Mouse (Mus musculus) forebrain, postnatal 0 days (tissue): ENCODE results near the gene Rab20. TPM values are rescaled to one million over a fixed set of nuclear protein-coding genes. Genes with fewer than 3 reads are reported as not detected.
"Not testable (repeated sequence)": the region's sequence is repeated elsewhere in the genome, so short reads cannot be mapped to it uniquely, and the experiment has no call there.

Experiments
- ATAC-seq: fragments of 200-750 bp; cut with Nextera tagmentation; 2 replicates; pipeline ENCODE4 v1.8.0; 2017; ENCODE audit warnings: mild to moderate bottlenecking, moderate library complexity
- DNase-seq: peaks from one replicate; pipeline ENCODE4 v3.0.0-alpha.2; 2015
- H3K27ac ChIP-seq: fragments of 300-500 bp; sonication (generic); 2 replicates; pipeline ENCODE4 v1.5.1; 2014; ENCODE audit warnings: low read depth, mild to moderate bottlenecking, antibody characterized with exemption, low read length, moderate library complexity, mixed read lengths
- H3K27me3 ChIP-seq: fragments of 300-500 bp; sonication (generic); 2 replicates; pipeline ENCODE4 v1.6.1; 2014; ENCODE audit warnings: mild to moderate bottlenecking, low read length, mixed read lengths; ENCODE audit not compliant: insufficient read depth
- H3K36me3 ChIP-seq: fragments of 300-500 bp; sonication (generic); 2 replicates; pipeline ENCODE4 v1.6.1; 2014; ENCODE audit warnings: mild to moderate bottlenecking, moderate library complexity; ENCODE audit not compliant: insufficient read depth
- H3K4me1 ChIP-seq: fragments of 300-500 bp; sonication (generic); 2 replicates; pipeline ENCODE4 v1.6.1; 2014; ENCODE audit warnings: antibody characterized with exemption; ENCODE audit not compliant: insufficient read depth
- H3K4me2 ChIP-seq: fragments of 300-500 bp; sonication (generic); 2 replicates; pipeline ENCODE4 v1.6.1; 2014; ENCODE audit warnings: low read depth, mild to moderate bottlenecking, moderate library complexity
- H3K4me3 ChIP-seq: fragments of 300-500 bp; sonication (generic); 2 replicates; pipeline ENCODE4 v1.5.1; 2014; ENCODE audit warnings: low read depth, low read length, mixed read lengths
- H3K9ac ChIP-seq: fragments of 300-500 bp; sonication (generic); 2 replicates; pipeline ENCODE4 v1.6.1; 2014; ENCODE audit warnings: mild to moderate bottlenecking
- H3K9me3 ChIP-seq: fragments of 300-500 bp; sonication (generic); 2 replicates; pipeline ENCODE4 v1.6.1; 2016; ENCODE audit warnings: low read length
- CTCF ChIP-seq: sonication (generic); IDR thresholded peaks from 2 replicates; pipeline ENCODE4 v1.5.1; 2016; ENCODE audit warnings: antibody characterized with exemption, control low read depth, low read depth
- WGBS: fragments of 180-500 bp; shearing (Covaris S2); extraction: QIAGEN DNeasy Blood & Tissue Kit; methylation state at CpG from one replicate; pipeline ENCODE4 v1.1.7; 2014; 5-methylcytosine and 5-hydroxymethylcytosine counted together
- polyA plus RNA-seq: library from polyadenylated mRNA; unstranded; fragments of >200 nt; fragmentation: Nextera tagmentation; extraction: Ambion mirVana; gene quantifications from 2 replicates; pipeline ENCODE4 v1.2.1, GENCODE M21; 2015
- total RNA-seq: library from RNA; depleted of rRNA; stranded (reverse); fragments of >200 nt; gene quantifications from 2 replicates; pipeline ENCODE4 v1.2.3, GENCODE M21; 2014

Rab20 gene
- total and polyA plus RNA-seq, 2 experiments from 2014 or later = 0.95 to 1.6 TPM

- Histone ChIP-seq H3K4me1 (peaks cover 6% of the 10 kb centered on the region; the same call in 1 of the 2 replicates), H3K36me3 (peaks cover 6% of the 10 kb centered on the region; the same call in 1 of the 2 replicates), H3K9me3 (no peaks in the 10 kb centered on the region), H3K27me3 (no peaks in the 10 kb centered on the region), H3K4me2 (peak overlapping the region; percentile 86), H3K9ac (no peak overlapping the region), H3K27ac (no peak overlapping the region), H3K4me3 (peak overlapping the region; percentile 74)
- TF ChIP-seq CTCF = no peak
- WGBS = 80% methylated on average over 12 of the region's 12 CpGs
- no peak for DNase-seq
- no peak for ATAC-seq
Observed at GRCm38 (mm10) chr8:11498281-11498680, 19.8 kb upstream of the Rab20 start.

GRCm38 (mm10) chr8:11497017-11497990, 18.8 kb upstream of the Rab20 start, which contains the start of gene Naxd:
TSS of gene Naxd (plus strand) at chr8:11497506.
- peaks cover 6% of the 10 kb centered on the region; the same call in 1 of the 2 replicates for H3K4me1 ChIP-seq
- H3K9ac ChIP-seq = peak within 1 kb of the TSS; percentile 85
- no peak for TF ChIP-seq CTCF
- H3K36me3 ChIP-seq = peaks cover under 1% of the 10 kb centered on the region; the same call in 1 of the 2 replicates
- H3K27me3 ChIP-seq = no peaks in the 10 kb centered on the region
- peak within 1 kb of the TSS; percentile 88 for H3K27ac ChIP-seq
- 8% methylated on average over 72 of the region's 73 CpGs for WGBS
- ATAC-seq (peak; percentile 99), DNase-seq (peak; percentile 92)
- H3K4me3 ChIP-seq = peak within 1 kb of the TSS; percentile 74
- no peaks in the 10 kb centered on the region for H3K9me3 ChIP-seq
- H3K4me2 ChIP-seq = peak within 1 kb of the TSS; percentile 86

- not testable (repeated sequence) for H3K9ac ChIP-seq, H3K4me3 ChIP-seq, H3K9me3 ChIP-seq, H3K36me3 ChIP-seq, DNase-seq, H3K4me1 ChIP-seq, H3K27ac ChIP-seq, ATAC-seq, H3K4me2 ChIP-seq, H3K27me3 ChIP-seq
- 81% methylated on average over 2 of the region's 2 CpGs for WGBS
Observed at GRCm38 (mm10) chr8:11492340-11492739, 13.8 kb upstream of the Rab20 start.

DNA sequence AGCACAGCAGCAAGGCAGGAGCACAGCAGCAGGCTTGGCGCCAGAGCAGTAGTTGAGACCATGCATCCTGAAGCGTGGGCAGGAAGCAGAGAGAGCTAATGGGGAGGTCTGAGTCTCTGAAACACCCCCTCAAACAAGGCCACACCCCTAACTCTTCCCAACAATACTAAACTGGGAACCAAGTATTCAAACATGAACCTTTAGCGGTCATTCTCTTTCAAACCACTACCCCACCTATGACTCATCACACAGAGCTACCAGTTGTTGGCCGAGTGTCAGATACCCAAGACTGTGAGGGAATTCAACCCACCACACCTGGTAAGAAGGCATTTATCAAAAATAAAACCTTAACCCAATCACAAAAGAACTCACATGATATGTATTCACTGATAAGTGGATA, 8.7 kb upstream of the Rab20 start:
- no peak for ATAC-seq
- Histone ChIP-seq H3K4me1 (no peaks in the 10 kb centered on the region), H3K36me3 (no peaks in the 10 kb centered on the region), H3K4me3 (no peak overlapping the region), H3K27ac (no peak overlapping the region), H3K9me3 (no peaks in the 10 kb centered on the region), H3K27me3 (no peaks in the 10 kb centered on the region), H3K4me2 (no peak overlapping the region), H3K9ac (no peak overlapping the region)
- DNase-seq = no peak
- WGBS = 71% methylated on average over 4 of the region's 4 CpGs
- no peak for TF ChIP-seq CTCF

- TF ChIP-seq CTCF = peak; percentile 90
- Histone ChIP-seq H3K4me2 (no peak overlapping the region), H3K36me3 (no peaks in the 10 kb centered on the region), H3K4me3 (no peak overlapping the region), H3K9ac (no peak overlapping the region), H3K4me1 (no peaks in the 10 kb centered on the region), H3K27ac (no peak overlapping the region), H3K27me3 (no peaks in the 10 kb centered on the region), H3K9me3 (no peaks in the 10 kb centered on the region)
- ATAC-seq = peak; percentile 60
- WGBS = 24% methylated on average over 7 of the region's 7 CpGs
- DNase-seq = peak; percentile 81
Observed at GRCm38 (mm10) chr8:11486142-11486541, 7.6 kb upstream of the Rab20 start.

- TF ChIP-seq CTCF = no peak
- Histone ChIP-seq H3K36me3 (no peaks in the 10 kb centered on the region), H3K9me3 (no peaks in the 10 kb centered on the region), H3K27me3 (peaks cover 27% of the 10 kb centered on the region; the same call in 1 of the 2 replicates), H3K4me3 (no peak overlapping the region), H3K9ac (no peak overlapping the region), H3K27ac (no peak overlapping the region), H3K4me1 (peaks cover 7% of the 10 kb centered on the region), H3K4me2 (no peak overlapping the region)
- WGBS = 84% methylated on average over 3 of the region's 3 CpGs
- DNase-seq (no peak), ATAC-seq (no peak)
Observed at GRCm38 (mm10) chr8:11482537-11482936, 4.0 kb upstream of the Rab20 start.

- DNase-seq (no peak), ATAC-seq (no peak)
- Histone ChIP-seq H3K9ac (no peak overlapping the region), H3K4me3 (no peak overlapping the region), H3K4me1 (peaks cover 8% of the 10 kb centered on the region), H3K4me2 (no peak overlapping the region), H3K36me3 (no peaks in the 10 kb centered on the region), H3K27me3 (peaks cover 31% of the 10 kb centered on the region), H3K9me3 (no peaks in the 10 kb centered on the region), H3K27ac (no peak overlapping the region)
- no peak for TF ChIP-seq CTCF
- WGBS = 61% methylated on average over 3 of the region's 3 CpGs
Observed at GRCm38 (mm10) chr8:11481876-11482275, 3.4 kb upstream of the Rab20 start.
